Mouse (Mus musculus): ENCODE data around the gene Acsbg2.

GRCm38 (mm10) chr17:56826718-56827117 lies 47.5 kb downstream of the Acsbg2 start:
- TF ChIP-seq POLR2A (IDR thresholded peaks at IDR 0.05; ENCODE audit: insufficient read depth, low read depth, low read length), result no peak
- TF ChIP-seq CTCF (IDR thresholded peaks at IDR 0.05), result no peak
- no peak for TF ChIP-seq EP300 (IDR thresholded peaks at IDR 0.05; ENCODE audit: insufficient read depth, low read depth, low read length)

All from heart, adult 2 months (tissue).